Mouse (Mus musculus): ENCODE data around the gene Srsf11.

DNA sequence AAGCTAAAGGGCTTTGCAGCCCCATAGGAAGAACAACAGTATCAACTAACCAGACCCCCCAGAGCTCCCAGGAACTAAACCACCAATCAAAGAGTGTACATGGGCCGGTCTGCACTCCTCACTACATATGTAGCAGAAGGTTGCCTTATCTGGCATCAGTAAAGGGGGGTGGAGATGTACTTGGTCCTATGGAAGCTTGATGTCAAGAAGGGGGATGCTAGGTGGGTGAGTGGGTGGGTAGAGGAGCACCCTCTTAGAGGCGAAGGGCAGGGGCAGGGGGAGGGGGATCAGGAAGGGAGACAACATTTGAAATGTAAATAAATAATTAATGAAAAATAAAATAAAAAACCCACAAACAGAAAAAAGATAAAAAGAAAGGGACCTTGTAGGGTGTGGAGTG is 28.8 kb upstream of the Srsf11 start:
- TF ChIP-seq TAL1 (conservative IDR thresholded peaks at IDR 0.05; ENCODE audit: low read depth, low read length) (no peak), CTCF (IDR thresholded peaks at IDR 0.05; ENCODE audit: low read depth, low read length) (no peak), GATA1 (IDR thresholded peaks at IDR 0.05; ENCODE audit: borderline replicate concordance, low read length) (no peak), GATA2 (IDR thresholded peaks at IDR 0.05; ENCODE audit: borderline replicate concordance, low read depth, low read length) (no peak)

Measured in G1E (cell line).